Mouse (Mus musculus): ENCODE results near the gene Ccl20. TPM values are rescaled to one million over a fixed set of nuclear protein-coding genes. Genes with fewer than 3 reads are reported as not detected.
A peak's percentile ranks its signal among the peaks of the same experiment; 100 is the strongest.

Gene Ccl20
- total RNA-seq, 2 experiments from 2014 or later, result not detected

DNA sequence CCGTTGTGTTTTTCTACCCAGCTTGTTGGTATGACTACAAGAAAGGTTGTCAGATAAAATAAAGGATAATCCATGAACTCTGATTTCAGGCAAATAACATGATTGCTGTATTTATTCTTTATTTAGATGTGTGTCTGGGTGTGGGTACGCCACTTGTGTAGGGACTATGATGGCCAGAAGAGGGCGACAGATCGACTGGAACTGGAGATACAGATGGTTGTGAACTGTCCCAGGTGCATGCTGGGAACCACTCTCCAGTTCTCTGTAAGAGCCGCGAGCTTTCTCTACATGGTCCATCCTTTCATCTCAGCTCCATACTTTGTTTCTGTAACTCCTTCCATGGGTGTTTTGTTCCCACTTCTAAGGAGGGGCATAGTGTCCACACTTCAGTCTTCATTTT, 22.2 kb downstream of the Ccl20 start:
- no peak for DNase-seq (ENCODE audit: low spot score in 2 of 2)

DNA sequence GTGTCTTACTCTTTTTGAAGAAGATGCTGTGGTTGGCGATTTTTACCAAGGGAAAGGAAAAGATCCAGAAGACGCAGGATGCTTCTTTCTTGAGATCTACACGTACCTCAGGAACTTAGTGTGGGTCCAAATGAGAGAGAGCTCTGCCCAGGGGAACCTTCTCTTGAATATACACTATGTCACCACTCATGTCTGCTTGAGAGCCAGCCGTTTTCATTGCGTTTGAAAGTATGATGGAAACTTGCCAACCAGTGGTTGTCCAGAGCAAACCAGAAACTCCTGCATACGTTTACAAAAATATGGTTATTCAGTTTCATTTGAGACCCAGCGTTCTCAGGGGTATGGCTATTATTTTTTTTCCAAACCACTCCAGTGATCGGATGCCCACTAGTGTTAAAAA, 24.9 kb downstream of the Ccl20 start:
- DNase-seq (ENCODE audit: low spot score in 2 of 2), result no peak

DNA sequence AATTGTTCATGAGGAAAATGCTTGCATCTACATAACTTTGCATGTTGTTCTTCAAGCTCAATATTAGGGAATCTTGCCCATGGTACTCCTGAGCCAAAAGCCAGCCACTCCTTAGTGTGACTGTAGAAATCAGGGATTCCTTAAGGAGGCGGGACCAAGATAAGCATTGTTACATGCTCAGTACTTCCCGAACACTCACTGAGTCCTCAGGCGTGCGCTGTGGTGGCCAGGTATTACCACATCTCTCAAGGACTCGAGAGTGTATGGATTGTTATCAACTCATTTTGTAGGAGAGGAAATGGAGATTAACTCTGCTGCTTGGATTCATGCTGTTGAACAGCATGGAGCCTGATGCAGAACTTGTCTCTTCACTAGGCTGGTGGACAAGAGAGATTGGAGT, 25.5 kb downstream of the Ccl20 start:
- no peak for DNase-seq (ENCODE audit: low spot score in 2 of 2)

DNA sequence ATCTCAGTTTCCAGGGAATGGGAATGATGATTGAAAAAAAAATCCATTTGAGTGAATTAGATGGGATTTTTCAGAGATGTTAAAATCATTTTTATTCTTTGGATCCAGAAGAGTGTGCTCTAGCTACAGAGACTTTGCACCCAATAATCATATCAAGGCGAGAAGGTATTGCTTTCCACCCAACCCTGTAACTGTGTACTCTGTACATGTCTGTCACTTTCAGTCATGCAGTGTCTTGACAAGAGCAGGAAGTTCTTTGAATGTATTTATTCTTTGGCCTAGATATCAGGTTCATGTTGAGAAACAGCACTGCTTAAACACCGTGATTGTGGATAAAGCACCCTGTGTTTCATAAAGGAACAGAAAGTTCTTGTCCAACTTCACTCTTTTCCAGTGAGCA, 30.0 kb downstream of the Ccl20 start:
- no peak for DNase-seq (ENCODE audit: low spot score in 2 of 2)

DNA sequence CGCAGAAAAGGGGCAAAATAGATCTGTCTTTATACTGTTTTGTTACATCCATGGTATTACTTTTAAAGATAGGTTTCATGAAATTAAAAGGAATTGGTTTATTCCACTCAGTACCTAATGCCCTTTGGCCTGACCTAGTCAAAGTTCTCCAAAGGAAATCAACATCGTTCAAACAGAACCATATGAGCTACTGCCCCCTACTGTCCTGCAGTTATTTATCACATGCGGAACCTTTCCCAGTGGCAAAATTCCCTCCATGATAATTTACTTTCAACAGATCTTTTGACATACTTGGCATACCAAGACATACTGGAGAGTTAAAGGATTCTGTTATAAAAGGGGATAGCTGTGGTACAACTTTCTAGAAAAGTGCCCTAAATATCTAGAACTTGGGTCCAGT, 33.7 kb downstream of the Ccl20 start:
- DNase-seq (ENCODE audit: low spot score in 2 of 2), result no peak

DNA sequence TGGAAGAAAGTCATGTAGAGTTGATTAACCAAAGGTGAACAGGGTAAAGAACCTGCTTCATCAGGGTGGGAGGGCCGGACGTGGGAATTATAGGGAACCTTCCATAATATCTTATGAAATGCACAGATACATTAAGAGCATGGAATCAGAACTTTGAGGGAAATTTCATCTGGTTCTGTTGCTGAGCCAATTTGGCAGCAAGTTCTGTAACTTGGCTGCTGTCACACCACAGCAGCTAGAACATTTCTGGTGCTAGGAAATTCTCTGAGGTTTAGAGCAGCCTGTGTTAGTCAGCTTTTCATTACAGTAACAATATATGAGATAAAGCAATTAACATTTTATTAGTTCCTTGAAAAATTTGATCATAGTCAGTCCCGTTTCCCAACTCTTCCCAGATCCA, 36.4 kb downstream of the Ccl20 start:
- DNase-seq (ENCODE audit: low spot score in 2 of 2), result peak; percentile 36 to 44

DNA sequence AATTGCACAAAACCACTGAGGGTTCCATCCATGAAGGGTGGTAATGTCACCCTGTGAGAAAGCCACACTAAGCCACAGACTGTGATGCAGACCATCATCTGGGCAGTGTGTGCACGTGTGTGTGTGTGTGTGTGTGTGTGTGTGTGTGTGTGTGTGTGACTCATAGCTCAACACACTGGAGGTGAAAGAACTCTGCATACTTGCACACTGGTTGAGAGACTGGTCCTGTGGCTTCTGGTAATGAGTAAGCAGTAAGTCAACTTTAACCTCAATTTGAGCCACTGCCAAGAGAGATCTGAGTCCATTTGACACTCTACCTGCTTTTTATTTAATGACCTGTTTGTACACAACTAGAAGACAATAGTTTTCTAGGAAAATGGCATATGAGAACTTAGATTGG, 40.3 kb downstream of the Ccl20 start:
- no peak for DNase-seq (ENCODE audit: low spot score in 2 of 2)

DNA sequence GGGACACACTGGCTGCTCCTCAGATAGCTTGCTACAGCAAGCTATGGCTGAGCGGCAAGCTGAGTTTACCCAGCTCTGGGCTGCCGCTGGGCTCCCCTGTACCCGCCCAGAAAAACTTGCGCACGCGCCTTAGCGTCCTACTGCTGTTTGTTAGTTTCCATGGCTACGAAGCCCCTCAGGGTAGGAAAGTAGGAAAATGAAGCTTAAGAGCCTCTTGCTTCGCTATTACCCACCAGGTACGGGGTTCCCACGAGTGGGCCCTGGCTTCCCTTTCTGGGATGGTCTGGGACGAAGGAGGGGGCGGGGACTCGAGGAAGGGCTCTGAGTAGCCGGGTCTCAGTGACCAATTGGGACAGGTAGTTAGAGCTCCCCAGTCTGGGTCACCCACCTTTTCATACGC, 43.0 kb downstream of the Ccl20 start, which contains the start of gene Daw1:
Daw1 (plus strand) TSS at position 150 of the 400 bp plus-strand sequence.
- DNase-seq (ENCODE audit: low spot score in 2 of 2), result peak; percentile 54 to 66

DNA sequence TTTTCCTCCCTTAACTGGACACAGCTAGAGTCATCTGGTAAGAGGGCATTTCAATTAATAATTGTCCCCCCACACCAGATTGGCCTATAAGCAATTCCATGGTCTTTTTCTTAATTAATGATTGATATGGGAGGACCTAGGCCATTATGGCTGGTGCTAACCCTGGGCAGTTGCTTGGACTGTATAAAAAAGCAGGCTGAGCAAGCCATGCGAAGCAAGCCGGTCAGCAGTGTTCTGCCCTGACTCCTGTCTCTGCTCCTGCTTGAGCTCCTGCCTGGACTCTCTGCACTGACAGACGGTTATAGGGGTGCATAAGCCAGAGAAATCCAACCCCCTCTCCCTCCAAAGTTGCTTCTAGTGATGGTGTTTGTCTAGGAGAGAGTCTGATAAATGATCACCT, 45.1 kb downstream of the Ccl20 start:
- DNase-seq (ENCODE audit: low spot score in 2 of 2), result no peak

DNA sequence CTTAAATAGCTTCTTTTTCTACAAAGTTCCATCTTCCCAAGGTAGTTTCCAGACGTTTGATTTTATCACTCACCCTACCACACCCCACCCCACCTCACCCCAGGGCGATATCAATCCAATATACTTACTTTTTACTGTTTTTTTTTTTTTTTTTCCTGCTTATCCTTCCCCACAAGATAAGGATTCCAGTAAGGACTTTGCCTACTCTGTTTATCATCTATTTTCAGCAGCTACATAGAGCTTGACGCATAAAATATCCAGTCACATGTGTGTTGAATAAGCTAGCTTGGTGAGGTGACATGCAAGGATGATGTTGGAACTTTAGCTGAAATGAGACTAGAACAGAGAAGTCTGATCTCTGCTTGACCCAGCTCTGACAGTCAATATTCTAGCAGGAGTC, 47.5 kb downstream of the Ccl20 start:
- no peak for DNase-seq (ENCODE audit: low spot score in 2 of 2)

Other genes with a start within 250 kb of the Ccl20 start
- gene A030005L19Rik, start 203.4 kb upstream of the Ccl20 start, total RNA-seq (2021), result under 1 TPM; 0.49 to 0.59 TPM
- not detected for gene A030014E15Rik, start 191.8 kb upstream of the Ccl20 start, total RNA-seq (2021)
- gene Gm6217, start 185.4 kb upstream of the Ccl20 start, total RNA-seq (2021), result not detected
- gene A030003K21Rik, start 173.4 kb upstream of the Ccl20 start, total RNA-seq (2021), result not detected
- not detected for gene Gm7544, start 160.8 kb upstream of the Ccl20 start, total RNA-seq (2021)
- not detected for gene Gm47955, start 156.5 kb upstream of the Ccl20 start, total RNA-seq (2021)
- not detected for gene Gm47959, start 116.2 kb upstream of the Ccl20 start, total RNA-seq (2021)
- 1 to 10 TPM; 2.0 to 2.6 TPM for gene Slc19a3, start 78.3 kb upstream of the Ccl20 start, total RNA-seq (2021)
- not detected for gene Krtap28-10, start 74.3 kb upstream of the Ccl20 start, total RNA-seq (2021)
- gene Gm47969, start 71.8 kb upstream of the Ccl20 start, total RNA-seq (2021), result not detected
- gene A030005K14Rik, start 57.4 kb upstream of the Ccl20 start, total RNA-seq (2021), result not detected
- gene Krtap28-13, start 55.8 kb upstream of the Ccl20 start, total RNA-seq (2021), result not detected
- under 1 TPM; 0.26 to 0.28 TPM for gene Daw1, start 43.0 kb downstream of the Ccl20 start, total RNA-seq (2021)

Measured in left cerebral cortex, adult 18-20 months (tissue).